Mouse (Mus musculus): ENCODE results near the gene Spred2. TPM values are rescaled to one million over a fixed set of nuclear protein-coding genes. Genes with fewer than 3 reads are reported as not detected.

The Spred2 gene
- polyA plus RNA-seq, 1 experiment, result 25.4 TPM

DNA sequence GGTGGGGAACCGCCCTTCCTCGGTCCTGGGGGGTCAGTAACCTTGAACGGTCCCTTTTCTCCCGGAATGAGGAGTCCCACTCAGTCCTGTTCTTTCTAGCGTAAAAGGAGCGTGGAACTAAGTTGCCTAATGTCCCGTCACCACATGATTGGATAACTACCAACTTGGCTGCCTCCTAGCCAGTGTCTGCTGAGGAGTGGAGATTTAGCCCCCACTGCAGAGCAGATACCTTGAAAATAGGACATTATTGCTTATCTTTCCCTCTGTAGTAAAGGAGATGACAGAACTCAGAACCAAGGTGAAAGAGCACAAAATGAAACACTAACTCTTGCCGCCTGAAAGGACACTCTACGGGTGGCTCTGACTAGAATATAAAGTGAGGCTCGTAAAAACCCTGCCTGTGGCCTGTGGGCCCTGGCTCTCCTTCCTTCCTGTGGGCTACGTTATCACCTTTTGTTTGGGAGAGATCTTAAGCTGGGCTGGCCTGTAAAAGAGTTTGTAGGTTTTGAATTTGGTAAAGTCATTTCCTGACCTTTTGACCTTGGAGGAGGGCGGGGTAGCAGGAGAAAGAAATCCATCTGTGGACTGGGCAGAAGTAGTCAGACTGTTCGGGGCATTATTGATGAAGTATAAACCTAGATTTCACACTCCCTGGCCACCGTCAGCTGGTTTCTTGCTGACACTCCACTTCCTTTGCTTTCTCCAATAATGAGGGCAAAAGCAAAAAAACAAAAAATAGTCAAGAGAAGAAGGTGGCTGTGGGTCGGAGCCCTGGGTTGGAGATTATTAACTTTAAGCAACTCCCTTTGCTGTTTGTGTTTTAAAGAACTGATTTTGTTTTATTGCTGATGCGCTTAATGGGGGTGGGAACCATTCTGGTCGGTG is 62.9 kb downstream of the Spred2 start:
- H3K27me3 ChIP-seq (replicated peaks), result no peaks in the 10 kb centered on the region
- no peak; the same call in 2 of the 3 replicates for TF ChIP-seq GATA1 (IDR thresholded peaks at IDR 0.05; ENCODE audit: borderline replicate concordance, low read length)
- TF ChIP-seq FLI1 (IDR thresholded peaks at IDR 0.05; ENCODE audit: low read length), result 0 out of 2 replicates have a peak, but pooled peaks have one; percentile 17
- H3K4me1 ChIP-seq, result peaks cover 98% of the 10 kb centered on the region
- H3K9me3 ChIP-seq, result no peaks in the 10 kb centered on the region
- peak overlapping the region; percentile 91 for H3K4me3 ChIP-seq (replicated peaks)
- peaks cover 44% of the 10 kb centered on the region for H3K36me3 ChIP-seq (replicated peaks; ENCODE audit: low read length)

DNA sequence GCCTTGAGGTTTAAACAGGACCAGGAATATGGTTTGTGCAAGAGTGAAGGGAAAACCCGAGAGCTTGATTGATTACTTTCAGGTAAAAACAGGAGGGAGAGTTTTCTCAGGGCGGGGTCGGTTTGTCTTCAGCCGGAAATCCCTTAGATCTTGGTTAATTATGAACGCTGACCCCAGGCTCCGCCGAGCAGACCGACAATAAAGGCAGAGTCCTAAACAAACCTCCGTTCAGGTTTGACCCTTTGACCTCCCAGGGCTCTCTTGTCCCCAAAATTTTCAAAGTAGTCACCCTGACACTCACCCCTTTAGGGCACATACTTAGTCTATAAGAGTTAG is 63.5 kb downstream of the Spred2 start:
- Histone ChIP-seq H3K36me3 (replicated peaks; ENCODE audit: low read length) (peaks cover 42% of the 10 kb centered on the region), H3K4me3 (replicated peaks) (peak overlapping the region; percentile 91), H3K4me1 (peaks cover 98% of the 10 kb centered on the region), H3K9me3 (no peaks in the 10 kb centered on the region), H3K27me3 (replicated peaks) (no peaks in the 10 kb centered on the region)
- TF ChIP-seq GATA1 (IDR thresholded peaks at IDR 0.05; ENCODE audit: borderline replicate concordance, low read length) (no peak), FLI1 (IDR thresholded peaks at IDR 0.05; ENCODE audit: low read length) (no peak)

- Histone ChIP-seq H3K27me3 (replicated peaks) (no peaks in the 10 kb centered on the region), H3K4me1 (peaks cover 98% of the 10 kb centered on the region), H3K36me3 (replicated peaks; ENCODE audit: low read length) (peaks cover 37% of the 10 kb centered on the region), H3K4me3 (replicated peaks) (peak overlapping the region; percentile 77), H3K9me3 (no peaks in the 10 kb centered on the region)
- no peak for TF ChIP-seq GATA1 (IDR thresholded peaks at IDR 0.05; ENCODE audit: borderline replicate concordance, low read length)
- TF ChIP-seq FLI1 (IDR thresholded peaks at IDR 0.05; ENCODE audit: low read length), result no peak
Measured at GRCm38 (mm10) chr11:19988224-19988623, 64.0 kb downstream of the Spred2 start.

DNA sequence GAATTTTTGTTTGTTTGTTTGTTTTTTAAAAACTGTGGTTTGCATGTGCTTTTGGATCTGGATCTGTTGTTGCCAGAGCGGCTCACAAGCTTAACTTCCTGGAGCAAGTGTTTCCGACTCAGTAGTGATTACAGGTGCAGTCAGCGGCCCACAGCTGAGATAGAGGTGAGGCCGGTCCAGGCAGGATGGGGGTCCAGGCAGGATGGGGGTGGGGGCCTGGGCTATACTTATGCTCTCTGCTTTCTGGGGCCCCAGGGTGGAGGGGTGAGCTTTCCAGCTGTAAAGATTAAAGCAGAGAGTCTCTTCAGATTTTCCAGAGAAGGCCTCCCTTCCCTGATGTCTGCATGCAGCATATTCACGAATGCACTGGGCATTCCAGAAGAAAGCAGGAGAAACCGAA is 64.5 kb downstream of the Spred2 start:
- no peaks in the 10 kb centered on the region for H3K27me3 ChIP-seq (replicated peaks)
- H3K4me1 ChIP-seq, result peaks cover 98% of the 10 kb centered on the region
- TF ChIP-seq GATA1 (IDR thresholded peaks at IDR 0.05; ENCODE audit: borderline replicate concordance, low read length), result no peak
- no peak for TF ChIP-seq FLI1 (IDR thresholded peaks at IDR 0.05; ENCODE audit: low read length)
- peaks cover 33% of the 10 kb centered on the region for H3K36me3 ChIP-seq (replicated peaks; ENCODE audit: low read length)
- H3K9me3 ChIP-seq, result no peaks in the 10 kb centered on the region
- peak overlapping the region; percentile 86 for H3K4me3 ChIP-seq (replicated peaks)

DNA sequence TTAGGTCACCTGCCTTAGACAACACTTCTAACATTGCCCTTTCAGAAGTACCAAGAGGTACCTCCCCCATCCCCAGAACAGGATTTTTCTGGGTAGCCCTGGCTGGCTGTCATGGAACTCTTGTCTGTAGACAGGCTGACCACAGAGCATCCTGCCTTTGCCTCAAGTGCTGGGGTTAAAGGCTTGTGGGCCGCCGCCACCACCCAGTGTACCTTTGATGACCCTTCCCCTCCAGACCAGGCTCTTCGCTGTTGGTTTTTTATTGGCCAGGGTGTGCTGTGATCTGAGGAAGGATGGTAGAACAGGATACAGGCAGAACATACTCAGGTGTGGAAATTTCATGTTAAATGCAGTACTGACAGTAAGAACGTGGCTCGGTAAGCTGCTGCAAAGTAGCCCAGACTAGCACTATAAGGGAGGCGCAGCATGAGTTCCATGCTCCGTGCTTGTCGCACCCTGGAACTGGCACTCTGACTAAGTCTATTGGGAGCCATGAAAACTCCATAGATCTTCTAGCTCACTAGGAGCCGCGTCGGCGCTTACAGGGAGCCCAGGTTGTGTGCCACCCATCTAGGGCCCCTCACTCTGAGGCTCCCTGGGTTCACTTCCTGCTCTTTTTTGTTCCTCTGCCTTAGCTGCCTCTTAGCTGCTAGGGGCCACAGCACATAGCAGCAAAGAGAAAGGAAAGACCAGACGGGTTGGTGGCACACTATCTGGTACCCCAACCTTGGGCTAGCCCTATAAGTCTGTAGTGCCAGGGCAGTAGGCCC is 65.2 kb downstream of the Spred2 start:
- no peaks in the 10 kb centered on the region for H3K9me3 ChIP-seq
- no peaks in the 10 kb centered on the region for H3K27me3 ChIP-seq (replicated peaks)
- H3K4me1 ChIP-seq, result peaks cover 98% of the 10 kb centered on the region
- H3K36me3 ChIP-seq (replicated peaks; ENCODE audit: low read length), result peaks cover 27% of the 10 kb centered on the region
- TF ChIP-seq FLI1 (IDR thresholded peaks at IDR 0.05; ENCODE audit: low read length) (no peak), GATA1 (IDR thresholded peaks at IDR 0.05; ENCODE audit: borderline replicate concordance, low read length) (no peak)
- H3K4me3 ChIP-seq (replicated peaks), result peak overlapping the region; percentile 86

- H3K4me3 ChIP-seq (replicated peaks), result no peak overlapping the region
- no peak for TF ChIP-seq GATA1 (IDR thresholded peaks at IDR 0.05; ENCODE audit: borderline replicate concordance, low read length)
- TF ChIP-seq FLI1 (IDR thresholded peaks at IDR 0.05; ENCODE audit: low read length), result no peak
- no peaks in the 10 kb centered on the region for H3K27me3 ChIP-seq (replicated peaks)
- H3K36me3 ChIP-seq (replicated peaks; ENCODE audit: low read length), result peaks cover 31% of the 10 kb centered on the region
- H3K4me1 ChIP-seq, result peaks cover 98% of the 10 kb centered on the region
- H3K9me3 ChIP-seq, result no peaks in the 10 kb centered on the region
Measured at GRCm38 (mm10) chr11:19990731-19991130, 66.6 kb downstream of the Spred2 start.

DNA sequence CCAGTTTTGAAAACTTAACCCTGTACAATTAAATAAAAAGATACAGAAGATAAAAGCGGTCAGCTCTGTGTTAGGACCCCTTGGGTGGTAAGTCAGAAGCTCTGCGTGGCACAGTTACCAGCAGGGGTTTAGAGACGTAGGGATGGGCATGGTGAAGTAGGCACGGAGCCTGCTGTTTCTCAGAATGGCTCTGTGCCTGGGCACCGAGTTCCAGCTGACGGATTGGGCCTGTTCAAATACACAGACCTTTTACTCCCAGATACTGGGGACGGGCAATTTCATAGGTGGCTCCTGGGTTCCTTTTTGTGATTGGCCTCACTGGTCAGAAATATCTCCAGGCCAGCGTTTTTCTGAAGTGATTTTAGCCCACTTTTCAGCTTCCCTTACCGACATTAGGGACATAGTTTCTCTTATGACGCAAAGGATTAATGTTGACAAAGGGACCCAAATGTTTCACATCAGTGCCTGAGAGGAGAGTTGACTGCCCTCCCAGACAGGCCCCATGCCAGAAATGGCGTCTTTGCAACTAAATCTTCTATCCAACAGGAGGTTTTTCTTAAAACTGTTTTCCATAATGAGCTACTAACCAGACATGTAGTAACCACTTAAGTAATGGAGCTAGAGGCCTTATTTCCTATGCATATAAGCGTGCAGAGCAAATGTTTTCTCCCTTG is 67.3 kb downstream of the Spred2 start:
- TF ChIP-seq FLI1 (IDR thresholded peaks at IDR 0.05; ENCODE audit: low read length) (no peak), GATA1 (IDR thresholded peaks at IDR 0.05; ENCODE audit: borderline replicate concordance, low read length) (no peak)
- H3K36me3 ChIP-seq (replicated peaks; ENCODE audit: low read length), result peaks cover 38% of the 10 kb centered on the region
- no peak overlapping the region for H3K4me3 ChIP-seq (replicated peaks)
- no peaks in the 10 kb centered on the region for H3K9me3 ChIP-seq
- H3K4me1 ChIP-seq, result peaks cover 98% of the 10 kb centered on the region
- no peaks in the 10 kb centered on the region for H3K27me3 ChIP-seq (replicated peaks)

GRCm38 (mm10) chr11:19992341-19993281 is 68.4 kb downstream of the Spred2 start:
- peaks cover 98% of the 10 kb centered on the region for H3K4me1 ChIP-seq

DNA sequence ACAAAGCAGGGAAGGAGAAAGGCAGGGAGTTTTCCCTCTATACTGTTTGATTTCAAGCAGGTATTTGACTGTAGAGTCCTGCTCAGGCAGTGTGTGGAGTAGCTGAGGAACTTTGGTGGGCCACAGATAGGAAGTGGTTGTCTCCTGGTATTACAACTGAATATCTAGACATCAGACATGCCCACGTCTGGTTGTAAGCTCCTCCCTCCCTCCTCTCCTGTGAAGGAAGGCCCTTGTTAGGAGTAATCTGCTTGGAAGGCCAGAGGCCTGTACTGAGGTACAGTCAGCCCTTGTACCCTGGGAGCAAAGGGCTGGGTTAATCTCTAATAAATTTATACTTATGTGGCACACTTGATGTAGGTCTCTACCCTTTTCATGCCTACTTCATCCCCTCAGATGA is 69.6 kb downstream of the Spred2 start:
- no peaks in the 10 kb centered on the region for H3K9me3 ChIP-seq
- peak overlapping the region; percentile 69 for H3K4me3 ChIP-seq (replicated peaks)
- TF ChIP-seq GATA1 (IDR thresholded peaks at IDR 0.05; ENCODE audit: borderline replicate concordance, low read length) (no peak), FLI1 (IDR thresholded peaks at IDR 0.05; ENCODE audit: low read length) (no peak)
- peaks cover 51% of the 10 kb centered on the region for H3K36me3 ChIP-seq (replicated peaks; ENCODE audit: low read length)
- peaks cover 98% of the 10 kb centered on the region for H3K4me1 ChIP-seq
- no peaks in the 10 kb centered on the region for H3K27me3 ChIP-seq (replicated peaks)

More at GRCm38 (mm10) chr11:19992341-19993281, 68.4 kb downstream of the Spred2 start:
- peak overlapping the region; percentile 85 for H3K4me3 ChIP-seq (replicated peaks)
- no peaks in the 10 kb centered on the region for H3K9me3 ChIP-seq
- peaks cover 44% of the 10 kb centered on the region for H3K36me3 ChIP-seq (replicated peaks; ENCODE audit: low read length)
- no peaks in the 10 kb centered on the region for H3K27me3 ChIP-seq (replicated peaks)
- TF ChIP-seq FLI1 (IDR thresholded peaks at IDR 0.05; ENCODE audit: low read length) (no peak), GATA1 (IDR thresholded peaks at IDR 0.05; ENCODE audit: borderline replicate concordance, low read length) (no peak)

All from megakaryocyte, embryonic 14.5 days (primary cell).